Mouse (Mus musculus) kidney, postnatal 0 days (tissue): ENCODE measurements at regions not wholly inside any gene's neighbourhood (a gene's known extent, or its start where the extent isn't known, plus 50 kb on each side); places are given as distances from the start of the nearest gene placed in this dataset.

Experiments
- ATAC-seq: fragments of 200-750 bp; cut with Nextera tagmentation; replicated peaks from 2 replicates; pipeline ENCODE4 v1.8.0; 2017; ENCODE audit warnings: low read depth, moderate number of reproducible peaks, moderate TSS enrichment, moderate library complexity; ENCODE audit not compliant: low FRiP score
- DNase-seq: peaks from one replicate; pipeline ENCODE4 v3.0.0-alpha.2; 2016; ENCODE audit warnings: low spot score
- H3K27ac ChIP-seq: fragments of 300-500 bp; sonication (generic); 2 replicates; pipeline ENCODE4 v1.5.1; 2014; ENCODE audit warnings: mild to moderate bottlenecking
- H3K27me3 ChIP-seq: fragments of 300-500 bp; sonication (generic); 2 replicates; pipeline ENCODE4 v1.6.1; 2014; ENCODE audit warnings: low read length, mixed read lengths; ENCODE audit not compliant: insufficient read depth
- H3K36me3 ChIP-seq: fragments of 300-500 bp; sonication (generic); 2 replicates; pipeline ENCODE4 v1.6.1; 2014; ENCODE audit warnings: low read length, mixed read lengths; ENCODE audit not compliant: insufficient read depth
- H3K4me1 ChIP-seq: fragments of 300-500 bp; sonication (generic); replicated peaks from 2 replicates; pipeline ENCODE4 v1.6.1; 2014; ENCODE audit warnings: antibody characterized with exemption, low read length, mixed read lengths; ENCODE audit not compliant: insufficient read depth
- H3K4me2 ChIP-seq: fragments of 300-500 bp; sonication (generic); 2 replicates; pipeline ENCODE4 v1.6.1; 2014; ENCODE audit warnings: mild to moderate bottlenecking, low read length, moderate library complexity, mixed read lengths
- H3K4me3 ChIP-seq: fragments of 300-500 bp; sonication (generic); replicated peaks from 2 replicates; pipeline ENCODE4 v1.5.1; 2014; ENCODE audit warnings: low read depth, low read length
- H3K9ac ChIP-seq: fragments of 300-500 bp; sonication (generic); 2 replicates; pipeline ENCODE4 v1.6.1; 2014; ENCODE audit warnings: low read depth, low read length
- H3K9me3 ChIP-seq: fragments of 300-500 bp; sonication (generic); replicated peaks from 2 replicates; pipeline ENCODE4 v1.6.1; 2016; ENCODE audit warnings: low read length, inconsistent platforms, mixed read lengths
- CTCF ChIP-seq: IDR thresholded peaks from 2 replicates; pipeline ENCODE4 v1.5.1; 2016; ENCODE audit warnings: antibody characterized with exemption, low read depth, mild to moderate bottlenecking, moderate library complexity
- WGBS: fragments of 180-500 bp; shearing (Covaris S2); extraction: QIAGEN DNeasy Blood & Tissue Kit; methylation state at CpG from one replicate; pipeline ENCODE4 v1.1.7; 2014; 5-methylcytosine and 5-hydroxymethylcytosine counted together

- H3K4me1 ChIP-seq, result no peaks in the 10 kb centered on the region
- TF ChIP-seq CTCF, result no peak
- no peak for DNase-seq
These were observed 97.8 kb downstream of the Tmsb4x start for GRCm38 (mm10) chrX:167111059-167111871.

GRCm38 (mm10) chrX:167108356-167108755 is 100.8 kb downstream of the Tmsb4x start:
- H3K4me2 ChIP-seq, result no peak overlapping the region
- H3K27me3 ChIP-seq, result 0 out of 2 replicates have a peak, but pooled peaks cover 12% of the 10 kb centered on the region
- no peak overlapping the region for H3K4me3 ChIP-seq
- TF ChIP-seq CTCF, result no peak
- WGBS, result 79% methylated on average over 6 of the region's 6 CpGs
- no peaks in the 10 kb centered on the region for H3K9me3 ChIP-seq
- no peak overlapping the region for H3K9ac ChIP-seq
- no peak overlapping the region for H3K27ac ChIP-seq
- DNase-seq (no peak), ATAC-seq (no peak)
- H3K4me1 ChIP-seq, result no peaks in the 10 kb centered on the region
- no peaks in the 10 kb centered on the region for H3K36me3 ChIP-seq

More at GRCm38 (mm10) chrX:167111059-167111871, 97.8 kb downstream of the Tmsb4x start:
- 65% methylated on average over 7 of the region's 7 CpGs for WGBS
- Histone ChIP-seq H3K9ac (no peak overlapping the region), H3K27me3 (0 out of 2 replicates have a peak, but pooled peaks cover 12% of the 10 kb centered on the region), H3K36me3 (no peaks in the 10 kb centered on the region), H3K9me3 (no peaks in the 10 kb centered on the region), H3K27ac (no peak overlapping the region), H3K4me2 (no peak overlapping the region), H3K4me3 (no peak overlapping the region)
- ATAC-seq, result no peak

- ATAC-seq (no peak), DNase-seq (no peak)
- H3K4me1 ChIP-seq, result no peaks in the 10 kb centered on the region
- no peaks in the 10 kb centered on the region for H3K9me3 ChIP-seq
- no peak overlapping the region for H3K9ac ChIP-seq
- no peak overlapping the region for H3K27ac ChIP-seq
- no peaks in the 10 kb centered on the region for H3K36me3 ChIP-seq
- H3K27me3 ChIP-seq, result 0 out of 2 replicates have a peak, but pooled peaks cover 12% of the 10 kb centered on the region
- H3K4me2 ChIP-seq, result no peak overlapping the region
- TF ChIP-seq CTCF, result no peak
- H3K4me3 ChIP-seq, result no peak overlapping the region
- WGBS, result 69% methylated on average over 4 of the region's 4 CpGs
These were observed 101.6 kb downstream of the Tmsb4x start for GRCm38 (mm10) chrX:167107469-167107868.

GRCm38 (mm10) chrX:167105931-167106417 is 103.1 kb downstream of the Tmsb4x start:
- no peak for ATAC-seq

GRCm38 (mm10) chrX:167105354-167105753 is 103.8 kb downstream of the Tmsb4x start:
- no peak overlapping the region for H3K27ac ChIP-seq
- H3K36me3 ChIP-seq, result no peaks in the 10 kb centered on the region
- ATAC-seq (no peak), DNase-seq (no peak)
- H3K27me3 ChIP-seq, result 0 out of 2 replicates have a peak, but pooled peaks cover 12% of the 10 kb centered on the region
- 85% methylated on average over 4 of the region's 4 CpGs for WGBS
- H3K4me3 ChIP-seq, result no peak overlapping the region
- H3K9ac ChIP-seq, result no peak overlapping the region
- H3K4me2 ChIP-seq, result no peak overlapping the region
- no peaks in the 10 kb centered on the region for H3K9me3 ChIP-seq
- no peak for TF ChIP-seq CTCF
- H3K4me1 ChIP-seq, result no peaks in the 10 kb centered on the region

More at GRCm38 (mm10) chrX:167105931-167106417, 103.1 kb downstream of the Tmsb4x start:
- H3K27ac ChIP-seq, result no peak overlapping the region
- H3K36me3 ChIP-seq, result no peaks in the 10 kb centered on the region
- 68% methylated on average over 11 of the region's 11 CpGs for WGBS
- H3K9me3 ChIP-seq, result no peaks in the 10 kb centered on the region
- H3K27me3 ChIP-seq, result 0 out of 2 replicates have a peak, but pooled peaks cover 12% of the 10 kb centered on the region
- no peak overlapping the region for H3K9ac ChIP-seq
- no peak overlapping the region for H3K4me2 ChIP-seq
- DNase-seq, result no peak
- no peaks in the 10 kb centered on the region for H3K4me1 ChIP-seq
- no peak overlapping the region for H3K4me3 ChIP-seq
- no peak for TF ChIP-seq CTCF

GRCm38 (mm10) chrX:167104247-167104621 is 104.9 kb downstream of the Tmsb4x start:
- Histone ChIP-seq H3K9ac (no peak overlapping the region), H3K27ac (no peak overlapping the region), H3K4me3 (no peak overlapping the region), H3K4me1 (no peaks in the 10 kb centered on the region), H3K4me2 (no peak overlapping the region), H3K9me3 (no peaks in the 10 kb centered on the region), H3K27me3 (0 out of 2 replicates have a peak, but pooled peaks cover 12% of the 10 kb centered on the region), H3K36me3 (no peaks in the 10 kb centered on the region)
- WGBS, result 39% methylated on average over 4 of the region's 4 CpGs
- ATAC-seq (no peak), DNase-seq (peak; percentile 8)
- no peak for TF ChIP-seq CTCF
